Mouse (Mus musculus): ENCODE data around the gene Islr.

DNA sequence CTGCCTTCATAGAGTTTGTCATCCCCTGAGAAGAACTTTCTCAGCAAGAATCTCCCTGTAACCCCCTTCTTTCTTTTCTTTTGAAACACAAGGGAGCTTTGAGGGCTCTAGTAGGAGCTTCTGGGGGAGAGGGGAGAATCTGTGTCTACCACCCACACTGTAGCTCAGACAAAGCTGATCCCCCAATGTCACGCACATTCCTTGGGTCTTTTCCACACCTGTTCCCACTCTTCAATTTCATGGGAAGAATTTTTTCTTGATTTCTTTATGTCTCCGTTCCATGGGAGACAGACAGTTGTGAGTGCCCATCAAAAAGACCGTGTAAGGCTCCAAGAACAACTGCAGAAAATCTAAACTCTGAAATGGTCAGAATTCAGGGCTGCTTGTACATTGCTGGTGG is 35.2 kb downstream of the Islr start:
- TF ChIP-seq CTCF (IDR thresholded peaks at IDR 0.05; ENCODE audit: extremely low read depth, insufficient read depth, insufficient read length, insufficient replicate concordance) (no peak), POLR2A (IDR thresholded peaks at IDR 0.05; ENCODE audit: low read depth, low read length) (no peak)
